Mouse (Mus musculus) hindbrain, postnatal 0 days (tissue): ENCODE measurements around the gene Galnt17. TPM values are rescaled to one million over a fixed set of nuclear protein-coding genes. Genes with fewer than 3 reads are reported as not detected.

Source experiments
- ATAC-seq: fragments of 200-750 bp; cut with Nextera tagmentation; 2 replicates; pipeline ENCODE4 v1.8.0; 2017; ENCODE audit warnings: mild to moderate bottlenecking, moderate TSS enrichment, moderate library complexity
- DNase-seq: peaks from one replicate; pipeline ENCODE4 v3.0.0-alpha.2; 2015; ENCODE audit warnings: low spot score
- H3K27ac ChIP-seq: fragments of 300-500 bp; sonication (generic); 2 replicates; pipeline ENCODE4 v1.5.1; 2014; ENCODE audit warnings: mild to moderate bottlenecking
- H3K27me3 ChIP-seq: fragments of 300-500 bp; sonication (generic); 2 replicates; pipeline ENCODE4 v1.6.1; 2014; ENCODE audit warnings: low read length, mixed read lengths; ENCODE audit not compliant: insufficient read depth
- H3K36me3 ChIP-seq: fragments of 300-500 bp; sonication (generic); 2 replicates; pipeline ENCODE4 v1.6.1; 2014; ENCODE audit warnings: low read length, mixed read lengths; ENCODE audit not compliant: insufficient read depth
- H3K4me1 ChIP-seq: fragments of 300-500 bp; sonication (generic); 2 replicates; pipeline ENCODE4 v1.6.1; 2014; ENCODE audit warnings: antibody characterized with exemption, low read length, mixed read lengths; ENCODE audit not compliant: insufficient read depth
- H3K4me2 ChIP-seq: fragments of 300-500 bp; sonication (generic); 2 replicates; pipeline ENCODE4 v1.6.1; 2014; ENCODE audit warnings: low read depth, mild to moderate bottlenecking, low read length, moderate library complexity, mixed read lengths
- H3K4me3 ChIP-seq: fragments of 300-500 bp; sonication (generic); 2 replicates; pipeline ENCODE4 v1.5.1; 2014; ENCODE audit warnings: low read length
- H3K9ac ChIP-seq: fragments of 300-500 bp; sonication (generic); replicated peaks from 2 replicates; pipeline ENCODE4 v1.6.1; 2014; ENCODE audit warnings: mild to moderate bottlenecking, low read length, moderate library complexity, mixed read lengths
- H3K9me3 ChIP-seq: fragments of 300-500 bp; sonication (generic); 2 replicates; pipeline ENCODE4 v1.6.1; 2016; ENCODE audit warnings: low read length, mixed read lengths
- CTCF ChIP-seq: IDR thresholded peaks from 2 replicates; pipeline ENCODE4 v1.5.1; 2016; ENCODE audit warnings: antibody characterized with exemption, control low read depth, low read depth
- WGBS: fragments of 180-500 bp; shearing (Covaris S2); extraction: QIAGEN DNeasy Blood & Tissue Kit; methylation state at CpG from one replicate; pipeline ENCODE4 v1.1.7; 2014; 5-methylcytosine and 5-hydroxymethylcytosine counted together
- polyA plus RNA-seq: library from polyadenylated mRNA; unstranded; fragments of >200 nt; fragmentation: Nextera tagmentation; extraction: Ambion mirVana; gene quantifications from 2 replicates; pipeline ENCODE4 v1.2.1, GENCODE M21; 2015
- total RNA-seq: library from RNA; depleted of rRNA; stranded (reverse); fragments of >200 nt; gene quantifications from 2 replicates; pipeline ENCODE4 v1.2.3, GENCODE M21; 2014

The Galnt17 gene
- total and polyA plus RNA-seq, 2 experiments from 2014 or later: 6.2 to 24.2 TPM

GRCm38 (mm10) chr5:130848562-130848961 lies 459.7 kb downstream of the Galnt17 start:
- 87% methylated on average over 6 of the region's 6 CpGs for WGBS
- no peaks in the 10 kb centered on the region for H3K36me3 ChIP-seq
- no peak overlapping the region for H3K27ac ChIP-seq
- no peak overlapping the region for H3K4me2 ChIP-seq
- no peaks in the 10 kb centered on the region for H3K9me3 ChIP-seq
- TF ChIP-seq CTCF: no peak
- H3K4me1 ChIP-seq: no peaks in the 10 kb centered on the region
- H3K27me3 ChIP-seq: no peaks in the 10 kb centered on the region
- ATAC-seq: no peak
- no peak overlapping the region for H3K4me3 ChIP-seq
- no peak for DNase-seq
- no peak overlapping the region for H3K9ac ChIP-seq

GRCm38 (mm10) chr5:130825797-130826196 lies 482.5 kb downstream of the Galnt17 start:
- TF ChIP-seq CTCF: no peak
- H3K36me3 ChIP-seq: no peaks in the 10 kb centered on the region
- WGBS: 78% methylated on average over 2 of the region's 2 CpGs
- no peaks in the 10 kb centered on the region for H3K27me3 ChIP-seq
- no peak overlapping the region for H3K27ac ChIP-seq
- no peak for ATAC-seq
- no peak overlapping the region for H3K9ac ChIP-seq
- no peak overlapping the region for H3K4me3 ChIP-seq
- DNase-seq: peak; percentile 25
- H3K4me2 ChIP-seq: no peak overlapping the region
- H3K4me1 ChIP-seq: no peaks in the 10 kb centered on the region
- 0 out of 2 replicates have a peak, but pooled peaks cover 3% of the 10 kb centered on the region for H3K9me3 ChIP-seq
